Mouse (Mus musculus): Measurements from ENCODE around the gene Nhej1. TPM values are rescaled to one million over a fixed set of nuclear protein-coding genes. Genes with fewer than 3 reads are reported as not detected.

Nhej1 gene
- total RNA-seq, 2 experiments from 2014 or later = 3.8 to 4.6 TPM

GRCm38 (mm10) chr1:74975936-74976335 is 149.1 kb downstream of the Nhej1 start:
- DNase-seq = no peak

GRCm38 (mm10) chr1:74973590-74973989 is 151.4 kb downstream of the Nhej1 start:
- no peak for DNase-seq

GRCm38 (mm10) chr1:74971353-74972050 is 153.5 kb downstream of the Nhej1 start:
- DNase-seq = no peak

- DNase-seq = no peak
Measured at GRCm38 (mm10) chr1:74967962-74968580, 156.9 kb downstream of the Nhej1 start.

- peak; percentile 72 to 86 for DNase-seq
Measured at GRCm38 (mm10) chr1:74964494-74965215, 160.3 kb downstream of the Nhej1 start.

- DNase-seq = no peak
Measured at GRCm38 (mm10) chr1:74962853-74963227, 162.2 kb downstream of the Nhej1 start.

GRCm38 (mm10) chr1:74962126-74962852 is 162.7 kb downstream of the Nhej1 start:
- no peak for DNase-seq

- DNase-seq = no peak
Measured at GRCm38 (mm10) chr1:74961722-74962121, 163.3 kb downstream of the Nhej1 start.

GRCm38 (mm10) chr1:74960059-74960458 is 164.9 kb downstream of the Nhej1 start:
- no peak for DNase-seq

GRCm38 (mm10) chr1:74951556-74952210 is 173.3 kb downstream of the Nhej1 start, which contains the start of gene Ihh:
TSS of gene Ihh (minus strand) at chr1:74951672.
- DNase-seq = peak in 1 of 2 experiments; percentile 5

- no peak for DNase-seq
Measured at GRCm38 (mm10) chr1:74950576-74951490, 174.2 kb downstream of the Nhej1 start.

GRCm38 (mm10) chr1:74950066-74950465 is 174.9 kb downstream of the Nhej1 start:
- peak in 1 of 2 experiments; percentile 10 for DNase-seq

- DNase-seq = peak; percentile 67 to 71
Measured at GRCm38 (mm10) chr1:74949666-74950050, 175.3 kb downstream of the Nhej1 start.

GRCm38 (mm10) chr1:74948784-74949665 is 176.0 kb downstream of the Nhej1 start:
- DNase-seq = peak; percentile 53 to 79

- peak; percentile 20 to 49 for DNase-seq
Measured at GRCm38 (mm10) chr1:74947986-74948670, 176.9 kb downstream of the Nhej1 start.

- no peak for DNase-seq
Measured at GRCm38 (mm10) chr1:74941651-74942360, 183.2 kb downstream of the Nhej1 start.

- DNase-seq = no peak
Measured at GRCm38 (mm10) chr1:74939762-74940161, 185.2 kb downstream of the Nhej1 start.

GRCm38 (mm10) chr1:74936221-74936830 is 188.7 kb downstream of the Nhej1 start:
- no peak for DNase-seq

All from heart, adult 18-20 months (tissue).